17 mouse cellular contexts compared by ENCODE assay signal in the genomic region with DNA sequence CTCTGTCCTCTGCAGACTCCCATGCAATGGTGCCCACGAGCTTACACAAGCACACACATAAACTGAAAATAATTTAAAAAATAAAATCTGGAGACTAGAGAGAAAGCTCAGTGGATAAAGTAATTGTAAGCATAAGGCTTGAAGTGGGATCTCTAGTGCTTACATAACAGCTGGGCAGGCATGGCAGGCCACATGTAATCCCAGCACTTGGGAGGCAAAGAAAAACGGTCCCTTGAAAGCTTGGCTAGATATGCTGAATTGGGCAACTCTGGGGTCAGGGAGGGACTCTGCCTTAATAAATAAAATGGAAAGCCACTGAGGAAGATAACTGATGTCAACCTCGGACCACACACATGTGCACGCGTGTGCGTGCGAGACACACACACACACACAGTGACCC.
DNase-seq lines count a peak whose midpoint lies in the region; ATAC-seq and TF ChIP-seq lines count a peak whose summit lies in the region.
"Had no signal": no experiment of that assay in that cellular context is flagged by ENCODE, and none has a peak within 500 bp of the region (broad histone marks: within the 10 kb centered on the region; RNA-seq: fewer than 3 reads in every experiment).

No protein-coding gene starts in this region.

- H3K27ac ChIP-seq in layer of hippocampus, adult 2 months, result no peak overlapping the region
- H3K27ac ChIP-seq: embryonic facial prominence, embryonic 13.5 days; hindbrain, embryonic 10.5 days; limb, embryonic 10.5 days; liver, embryonic 12.5 days; macrophage had no signal

- DNase-seq in heart, adult 11 months, result peak; percentile 93
- no peak for DNase-seq in heart, postnatal 14 days
- peak; percentile 41 to 58 for DNase-seq in adrenal gland, postnatal 36 days
- peak; percentile 72 for DNase-seq in lung, postnatal 25 days (ENCODE audit: low spot score)
- DNase-seq in frontal cortex, postnatal 14 days (ENCODE audit: low spot score in 2 of 2), result no peak
- no peak for DNase-seq in layer of hippocampus, adult 2 months (ENCODE audit: low spot score in 2 of 2)
- DNase-seq: cerebellum, adult 9-10 months; forebrain, postnatal 0 days; kidney, adult 11 months; kidney, postnatal 10 days; right cerebral cortex, adult 18-20 months had no signal

- H3K4me3 ChIP-seq in layer of hippocampus, adult 2 months, result no peak overlapping the region
- H3K4me3 ChIP-seq: embryonic facial prominence, embryonic 13.5 days; hindbrain, embryonic 10.5 days; limb, embryonic 10.5 days; liver, embryonic 12.5 days had no signal

- no peak for TF ChIP-seq CTCF in layer of hippocampus, adult 2 months (conservative IDR thresholded peaks at IDR 0.05)

- peak; percentile 42 for ATAC-seq in granulocyte monocyte progenitor cell, adult 5-6 weeks (replicated peaks; ENCODE audit: poor library complexity, severe bottlenecking)
- ATAC-seq: forebrain, postnatal 0 days; liver, embryonic 12.5 days had no signal

- intact Hi-C loops in heart, postnatal 14 days (cut with DNase I), result no loop called here

Comparison
In these comparisons a context has a peak if more than half of its experiments do, and no peak if none do; other contexts are left out.
1. DNase-seq: peak in heart, adult 11 months (single experiment), adrenal gland, postnatal 36 days (2 of 2) and lung, postnatal 25 days (single experiment); none in heart, postnatal 14 days (0 of 2), frontal cortex, postnatal 14 days (0 of 2) and layer of hippocampus, adult 2 months (0 of 2).